Mouse (Mus musculus) C2C12 (cell line): ENCODE measurements at regions not wholly inside any gene's neighbourhood (a gene's known extent, or its start where the extent isn't known, plus 50 kb on each side); places are given as distances from the start of the nearest gene placed in this dataset.

Experiments used
- H3K27me3 ChIP-seq: one replicate; pipeline ENCODE4 v1.6.1; 2011; ENCODE audit not compliant: control insufficient read depth, insufficient read depth, insufficient read length
- H3K36me3 ChIP-seq: one replicate; pipeline ENCODE4 v1.6.1; 2011; ENCODE audit not compliant: control insufficient read depth, insufficient read depth
- H3K4me3 ChIP-seq: one replicate; pipeline ENCODE4 v1.5.1; 2011; ENCODE audit warnings: mild to moderate bottlenecking, control low read depth; ENCODE audit not compliant: poor library complexity, insufficient read depth, severe bottlenecking
- H3K79me2 ChIP-seq: one replicate; pipeline ENCODE4 v1.6.1; 2011; ENCODE audit not compliant: control insufficient read depth, insufficient read depth
- H3K79me3 ChIP-seq: one replicate; pipeline ENCODE4 v1.6.1; 2011; ENCODE audit warnings: low read depth, control low read depth
- H3ac ChIP-seq: one replicate; pipeline ENCODE3; 2011; ENCODE audit warnings: low read depth; ENCODE audit not compliant: control insufficient read depth, insufficient read length
- CEBPB ChIP-seq: IDR thresholded peaks from one replicate; pipeline ENCODE4 v1.6.1; 2011; ENCODE audit warnings: low read depth, mild to moderate bottlenecking, control low read depth, moderate library complexity
- CTCF ChIP-seq: IDR thresholded peaks from one replicate; pipeline ENCODE4 v1.5.1; 2011; ENCODE audit not compliant: control insufficient read depth, insufficient read depth, insufficient read length
- FOSL1 ChIP-seq: IDR thresholded peaks from one replicate; pipeline ENCODE4 v1.8.0; 2011; ENCODE audit warnings: mild to moderate bottlenecking, low read length; ENCODE audit not compliant: poor library complexity, insufficient read depth, severe bottlenecking
- MAX ChIP-seq: IDR thresholded peaks from one replicate; pipeline ENCODE4 v1.6.1; 2011; ENCODE audit warnings: mild to moderate bottlenecking, control low read depth
- MYOD1 ChIP-seq: IDR thresholded peaks from one replicate; pipeline ENCODE4 v1.6.1; 2011; ENCODE audit warnings: low read depth; ENCODE audit not compliant: control insufficient read depth, insufficient read length
- MYOG ChIP-seq: IDR thresholded peaks from one replicate; pipeline ENCODE4 v1.6.1; 2011; ENCODE audit not compliant: control insufficient read depth, insufficient read length; ENCODE audit errors: extremely low read depth
- USF1 ChIP-seq: IDR thresholded peaks from one replicate; pipeline ENCODE4 v1.6.1; 2011; ENCODE audit warnings: low read depth, mild to moderate bottlenecking, control low read depth, moderate library complexity

GRCm38 (mm10) chr1:193625101-193625956 is 255.2 kb upstream of the Camk1g start:
- Histone ChIP-seq H3K4me3 (no peak overlapping the region), H3K36me3 (no peaks in the 10 kb centered on the region), H3K79me2 (no peaks in the 10 kb centered on the region), H3K79me3 (no peaks in the 10 kb centered on the region), H3ac (no peak overlapping the region), H3K27me3 (no peaks in the 10 kb centered on the region)
- no peak for TF ChIP-seq CTCF
- TF ChIP-seq CEBPB: no peak
- TF ChIP-seq MYOD1: no peak
- no peak for TF ChIP-seq FOSL1
- TF ChIP-seq MAX: no peak
- TF ChIP-seq MYOG: no peak
- no peak for TF ChIP-seq USF1

GRCm38 (mm10) chr1:193623571-193623970 is 253.5 kb upstream of the Camk1g start:
- Histone ChIP-seq H3K79me2 (no peaks in the 10 kb centered on the region), H3ac (no peak overlapping the region), H3K27me3 (no peaks in the 10 kb centered on the region), H3K36me3 (no peaks in the 10 kb centered on the region), H3K79me3 (no peaks in the 10 kb centered on the region), H3K4me3 (no peak overlapping the region)
- TF ChIP-seq MYOD1 (no peak), USF1 (no peak), MYOG (no peak), MAX (no peak), FOSL1 (no peak), CEBPB (no peak), CTCF (no peak)

- no peaks in the 10 kb centered on the region for H3K79me3 ChIP-seq
- no peak overlapping the region for H3K4me3 ChIP-seq
- no peaks in the 10 kb centered on the region for H3K36me3 ChIP-seq
- H3ac ChIP-seq: no peak overlapping the region
- no peaks in the 10 kb centered on the region for H3K79me2 ChIP-seq
- TF ChIP-seq CEBPB (no peak), MAX (no peak), MYOG (no peak), CTCF (no peak), MYOD1 (no peak), USF1 (no peak), FOSL1 (no peak)
- H3K27me3 ChIP-seq: no peaks in the 10 kb centered on the region
These were observed 248.2 kb upstream of the Camk1g start for GRCm38 (mm10) chr1:193618250-193618649.

GRCm38 (mm10) chr1:193610471-193610870 is 240.4 kb upstream of the Camk1g start:
- Histone ChIP-seq H3K27me3 (no peaks in the 10 kb centered on the region), H3K79me2 (no peaks in the 10 kb centered on the region), H3K4me3 (no peak overlapping the region), H3K36me3 (no peaks in the 10 kb centered on the region), H3ac (no peak overlapping the region), H3K79me3 (no peaks in the 10 kb centered on the region)
- TF ChIP-seq MYOG (no peak), FOSL1 (no peak), CTCF (no peak), MAX (no peak), MYOD1 (no peak), USF1 (no peak), CEBPB (no peak)

GRCm38 (mm10) chr1:193599895-193600294 is 229.8 kb upstream of the Camk1g start:
- Histone ChIP-seq H3ac (no peak overlapping the region), H3K36me3 (no peaks in the 10 kb centered on the region), H3K79me2 (no peaks in the 10 kb centered on the region), H3K27me3 (no peaks in the 10 kb centered on the region), H3K79me3 (no peaks in the 10 kb centered on the region), H3K4me3 (no peak overlapping the region)
- TF ChIP-seq FOSL1 (no peak), CTCF (no peak), CEBPB (no peak), MYOG (no peak), USF1 (no peak), MYOD1 (no peak), MAX (no peak)

GRCm38 (mm10) chr1:193599163-193599562 is 229.1 kb upstream of the Camk1g start:
- Histone ChIP-seq H3K36me3 (no peaks in the 10 kb centered on the region), H3K79me3 (no peaks in the 10 kb centered on the region), H3K4me3 (no peak overlapping the region), H3ac (no peak overlapping the region), H3K27me3 (no peaks in the 10 kb centered on the region), H3K79me2 (no peaks in the 10 kb centered on the region)
- TF ChIP-seq MYOD1: no peak
- peak; percentile 26 for TF ChIP-seq CTCF
